Mouse (Mus musculus): ENCODE data around the gene Pla2g12b.

Pla2g12b gene

GRCm38 (mm10) chr10:59470451-59470850, 67.0 kb downstream of the Pla2g12b start:
- DNase-seq: no peak

Data from lung, postnatal 4 days (tissue).